Mouse (Mus musculus) CH12F3 (cell line): ENCODE measurements around the gene Crybb2.
"Not testable (repeated sequence)": the region's sequence is repeated elsewhere in the genome, so short reads cannot be mapped to it uniquely, and the experiment has no call there.

Source experiments
- in situ Hi-C: fragments of 300-500 bp; cut with MboI; formaldehyde crosslinking; loops from 2 replicates; pipeline ENCODE4 v1.14.3; 2020; ENCODE audit warnings: low sequenced_read_pairs

The Crybb2 gene

GRCm38 (mm10) chr5:113070017-113070416, at the start of gene Crybb2:
Crybb2 (minus strand) TSS chr5:113070117.
- in situ Hi-C loops = loop anchor here (25.0 kb wide), 1 partner anchor 858 kb away; no protein-coding TSS in a partner anchor

GRCm38 (mm10) chr5:113119291-113119690, 49.4 kb upstream of the Crybb2 start:
- in situ Hi-C loops = no loop called here

- in situ Hi-C loops = no loop called here
Measured at GRCm38 (mm10) chr5:113118695-113119094, 48.8 kb upstream of the Crybb2 start.

- in situ Hi-C loops = no loop called here
Measured at GRCm38 (mm10) chr5:113117361-113117760, 47.4 kb upstream of the Crybb2 start.

- in situ Hi-C loops = no loop called here
Measured at GRCm38 (mm10) chr5:113115896-113116295, 46.0 kb upstream of the Crybb2 start.

GRCm38 (mm10) chr5:113114264-113115225, 44.6 kb upstream of the Crybb2 start:
- in situ Hi-C loops = no loop called here

- in situ Hi-C loops = no loop called here
Measured at GRCm38 (mm10) chr5:113113120-113113519, 43.2 kb upstream of the Crybb2 start.

- in situ Hi-C loops = no loop called here
Measured at GRCm38 (mm10) chr5:113111336-113111735, 41.4 kb upstream of the Crybb2 start.

- in situ Hi-C loops = no loop called here
Measured at GRCm38 (mm10) chr5:113110929-113111328, 41.0 kb upstream of the Crybb2 start.

- in situ Hi-C loops = not testable (repeated sequence)
Measured at GRCm38 (mm10) chr5:113109651-113110050, 39.7 kb upstream of the Crybb2 start.

- in situ Hi-C loops = no loop called here
Measured at GRCm38 (mm10) chr5:113108165-113108764, 38.3 kb upstream of the Crybb2 start.

- in situ Hi-C loops = no loop called here
Measured at GRCm38 (mm10) chr5:113107709-113108108, 37.8 kb upstream of the Crybb2 start.

- in situ Hi-C loops = no loop called here
Measured at GRCm38 (mm10) chr5:113106594-113106993, 36.7 kb upstream of the Crybb2 start.

- in situ Hi-C loops = no loop called here
Measured at GRCm38 (mm10) chr5:113105481-113105880, 35.6 kb upstream of the Crybb2 start.

GRCm38 (mm10) chr5:113105035-113105434, 35.1 kb upstream of the Crybb2 start:
- in situ Hi-C loops = no loop called here

- in situ Hi-C loops = no loop called here
Measured at GRCm38 (mm10) chr5:113102455-113102854, 32.5 kb upstream of the Crybb2 start.

- in situ Hi-C loops = no loop called here
Measured at GRCm38 (mm10) chr5:113101457-113101856, 31.5 kb upstream of the Crybb2 start.

- in situ Hi-C loops = no loop called here
Measured at GRCm38 (mm10) chr5:113100422-113100821, 30.5 kb upstream of the Crybb2 start.

- in situ Hi-C loops = loop anchor here (5.0 kb wide), 1 partner anchor 68 kb away; no protein-coding TSS in a partner anchor
Measured at GRCm38 (mm10) chr5:113099546-113099945, 29.6 kb upstream of the Crybb2 start.

GRCm38 (mm10) chr5:113097551-113097950, 27.6 kb upstream of the Crybb2 start:
- in situ Hi-C loops = loop anchor here (5.0 kb wide), 1 partner anchor 70 kb away; no protein-coding TSS in a partner anchor

- in situ Hi-C loops = loop anchor here (5.0 kb wide), 1 partner anchor 72 kb away; no protein-coding TSS in a partner anchor
Measured at GRCm38 (mm10) chr5:113095456-113095855, 25.5 kb upstream of the Crybb2 start.

- in situ Hi-C loops = no loop called here
Measured at GRCm38 (mm10) chr5:113092406-113092805, 22.5 kb upstream of the Crybb2 start.
